Mouse (Mus musculus) heart, adult 11 months (tissue): ENCODE results near the gene Patz1.

Source experiments
- DNase-seq: peaks from one replicate; pipeline ENCODE4 v3.0.0; 2022

Gene Patz1

DNA sequence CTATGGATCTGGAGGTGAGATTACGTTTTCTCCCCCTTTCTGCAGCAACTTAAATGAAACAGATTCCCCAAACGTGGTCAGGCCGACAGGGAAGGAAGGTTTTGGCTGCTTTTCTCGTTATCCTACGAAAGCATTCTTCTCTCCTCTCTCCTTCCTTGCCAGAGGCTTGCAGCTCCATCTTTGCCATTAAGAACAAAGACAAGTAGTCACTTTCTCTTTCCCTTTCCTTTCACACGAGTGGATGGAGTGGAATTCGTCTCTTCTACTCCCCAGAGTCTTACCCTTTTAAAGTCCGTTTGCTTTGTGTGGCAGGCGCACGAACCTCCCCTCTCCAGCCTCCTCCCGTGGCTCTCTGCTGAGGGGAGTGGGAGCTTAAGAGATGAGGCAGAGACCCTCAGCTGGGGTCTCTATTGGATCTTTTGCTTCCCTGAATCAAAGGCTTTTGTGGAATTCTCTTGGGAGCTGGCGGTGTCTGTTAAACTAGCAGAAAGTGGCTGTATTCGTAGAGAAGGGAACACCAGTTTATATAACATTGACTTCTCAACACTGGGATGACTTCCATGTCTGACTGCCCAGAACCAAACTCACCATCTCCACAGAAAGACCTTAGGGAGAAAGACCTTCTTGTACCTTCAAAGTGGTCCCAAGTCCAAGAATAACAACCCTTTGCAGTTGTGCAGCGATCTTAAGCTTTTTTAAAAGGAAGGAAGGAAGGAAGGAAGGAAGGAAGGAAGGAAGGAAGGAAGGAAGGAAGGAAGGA lies 42.5 kb downstream of the Patz1 start:
- peak; percentile 93 for DNase-seq

- peak; percentile 100 for DNase-seq
Observed at GRCm38 (mm10) chr11:3331756-3332642, 43.3 kb downstream of the Patz1 start.

DNA sequence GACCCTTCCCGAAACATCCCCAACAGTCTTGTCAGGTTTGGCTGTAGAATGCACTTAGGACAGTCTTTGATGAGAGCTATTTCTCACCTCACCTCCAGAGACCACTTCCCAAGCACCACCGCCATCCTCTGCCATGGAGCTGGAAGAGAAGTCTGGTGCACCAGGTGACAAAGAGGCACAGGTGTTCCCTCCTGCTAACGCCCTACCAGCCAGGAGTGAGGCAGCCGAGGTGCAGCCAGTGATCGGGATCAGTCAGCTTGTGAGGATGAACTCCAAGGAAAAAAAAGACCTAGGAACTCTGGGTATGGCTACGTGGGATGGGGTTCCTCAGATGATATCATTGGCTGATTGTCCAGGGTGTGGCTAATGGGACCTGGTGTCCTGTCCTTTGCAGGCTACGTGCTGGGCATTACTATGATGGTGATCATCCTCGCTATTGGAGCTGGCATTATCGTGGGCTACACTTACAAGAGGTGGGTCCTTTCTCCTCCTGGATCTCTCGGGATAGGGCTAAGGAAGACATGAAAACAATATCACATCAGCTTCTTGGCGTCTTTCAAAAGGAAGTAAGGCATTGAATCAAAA lies 44.5 kb downstream of the Patz1 start:
- peak; percentile 93 for DNase-seq

- DNase-seq, result peak; percentile 92
Observed at GRCm38 (mm10) chr11:3334141-3334710, 45.6 kb downstream of the Patz1 start.

DNA sequence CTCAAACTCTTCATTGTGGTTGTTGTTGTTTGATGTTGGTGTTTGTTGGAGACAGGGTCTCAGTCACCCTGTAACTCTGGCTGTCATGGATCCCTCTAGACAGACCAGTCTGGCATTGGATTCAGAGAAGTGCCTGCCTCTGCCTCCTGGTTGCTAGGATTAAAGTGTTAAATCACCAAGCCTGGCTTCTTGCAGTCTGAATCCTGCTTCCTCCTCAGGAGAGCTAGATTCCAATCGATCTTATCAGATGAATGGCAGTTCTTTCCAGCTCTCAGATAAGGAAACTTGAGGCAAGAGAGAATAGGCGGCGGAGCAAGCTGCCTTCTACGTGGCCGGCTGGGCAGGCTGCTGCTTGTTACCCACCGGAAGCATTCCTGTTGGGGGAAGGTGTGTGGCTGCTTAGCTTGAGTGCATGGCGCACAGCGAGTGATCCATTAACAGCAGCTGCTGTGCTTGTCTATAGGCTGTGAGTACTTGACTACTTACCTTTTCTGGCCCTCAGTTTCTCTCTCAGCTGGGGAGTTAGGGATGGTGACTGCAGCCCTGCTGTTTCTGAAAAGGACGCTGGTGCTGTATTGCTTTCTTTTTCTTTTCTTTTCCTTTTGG lies 46.1 kb downstream of the Patz1 start:
- DNase-seq, result peak; percentile 92

GRCm38 (mm10) chr11:3335651-3336216 lies 47.1 kb downstream of the Patz1 start:
- peak; percentile 98 for DNase-seq

DNA sequence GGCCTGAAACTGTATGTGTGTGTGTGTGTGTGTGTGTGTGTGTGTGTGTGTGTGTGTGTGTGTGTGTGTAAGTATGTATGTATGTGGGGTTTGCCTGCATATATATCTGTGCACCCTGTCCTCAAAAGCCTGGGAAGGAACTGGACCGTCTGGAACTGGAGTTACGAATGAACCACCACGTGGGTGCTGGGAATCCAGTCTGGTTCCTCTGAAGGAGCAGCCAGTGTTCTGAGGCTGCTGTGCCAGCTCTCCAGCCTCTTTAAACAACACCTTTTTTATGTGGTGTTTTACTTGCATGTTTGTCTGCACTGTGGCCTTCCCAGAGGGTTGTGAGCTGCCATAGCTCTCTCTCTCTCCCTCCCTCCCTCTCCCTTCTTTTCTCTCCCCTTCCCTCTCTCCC lies 47.9 kb downstream of the Patz1 start:
- peak; percentile 71 for DNase-seq

- peak; percentile 98 for DNase-seq
Observed at GRCm38 (mm10) chr11:3337173-3337955, 48.7 kb downstream of the Patz1 start.

- DNase-seq, result no peak
Observed at GRCm38 (mm10) chr11:3337961-3338360, 49.3 kb downstream of the Patz1 start.

GRCm38 (mm10) chr11:3341476-3341875 lies 52.8 kb downstream of the Patz1 start:
- peak; percentile 90 for DNase-seq

DNA sequence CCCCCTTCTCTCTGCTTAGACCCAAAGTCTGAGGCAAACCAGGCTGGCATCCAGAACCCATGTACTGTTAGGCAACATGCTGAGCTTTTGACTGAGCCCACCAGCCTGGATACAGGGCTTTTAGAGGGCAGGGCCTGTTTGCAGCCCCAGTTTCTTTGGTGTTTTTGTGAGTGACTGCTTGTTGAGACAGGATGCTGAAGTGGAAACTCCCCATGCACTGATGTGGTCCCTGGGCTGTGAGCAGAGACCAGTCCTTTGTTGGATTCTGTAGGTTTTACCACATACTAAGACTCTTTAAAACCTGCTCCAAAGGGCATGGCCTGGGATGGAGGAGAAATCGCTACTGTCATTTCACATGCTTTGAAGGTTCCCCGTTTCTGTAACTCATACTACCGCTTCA lies 56.2 kb downstream of the Patz1 start:
- peak; percentile 91 for DNase-seq

GRCm38 (mm10) chr11:3346351-3346750 lies 57.7 kb downstream of the Patz1 start:
- DNase-seq, result peak; percentile 91

DNA sequence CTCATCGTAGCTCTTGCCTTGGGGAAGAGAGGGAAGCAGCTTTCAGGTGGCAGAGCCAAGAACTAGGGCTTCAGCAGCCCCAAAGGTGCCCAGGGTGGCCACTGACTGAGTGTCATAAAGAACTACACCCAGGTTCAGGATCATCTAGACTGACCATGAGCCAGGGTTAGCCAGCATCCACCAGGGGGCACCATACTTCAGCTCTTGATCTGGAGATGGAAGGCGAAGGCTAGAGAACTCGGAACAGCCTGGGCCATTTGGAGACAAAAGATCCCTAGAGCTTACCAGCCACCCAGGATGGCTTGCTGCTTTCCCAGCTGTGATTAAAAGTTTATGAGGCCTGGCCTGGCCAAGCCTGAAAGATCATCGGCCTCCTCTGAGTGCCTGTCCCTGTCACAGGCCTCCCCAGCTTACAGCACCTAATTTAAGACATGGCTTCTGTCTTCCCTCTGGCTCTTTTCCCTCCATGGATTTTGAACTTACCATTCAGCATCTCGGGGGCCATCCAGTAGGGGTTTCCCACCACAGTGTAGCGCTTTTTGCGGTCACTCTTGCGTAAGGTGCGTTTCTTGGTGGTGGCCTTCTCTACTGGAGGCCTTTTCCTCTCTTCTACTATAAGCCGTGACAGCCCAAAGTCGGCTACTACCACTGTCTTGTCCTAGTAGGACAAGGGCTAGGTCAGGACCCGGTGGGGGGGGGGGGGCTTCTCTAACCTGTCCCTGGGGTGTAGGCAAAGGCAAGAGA lies 58.6 kb downstream of the Patz1 start:
- peak; percentile 97 for DNase-seq

- peak; percentile 86 for DNase-seq
Observed at GRCm38 (mm10) chr11:3347835-3348195, 59.1 kb downstream of the Patz1 start.

DNA sequence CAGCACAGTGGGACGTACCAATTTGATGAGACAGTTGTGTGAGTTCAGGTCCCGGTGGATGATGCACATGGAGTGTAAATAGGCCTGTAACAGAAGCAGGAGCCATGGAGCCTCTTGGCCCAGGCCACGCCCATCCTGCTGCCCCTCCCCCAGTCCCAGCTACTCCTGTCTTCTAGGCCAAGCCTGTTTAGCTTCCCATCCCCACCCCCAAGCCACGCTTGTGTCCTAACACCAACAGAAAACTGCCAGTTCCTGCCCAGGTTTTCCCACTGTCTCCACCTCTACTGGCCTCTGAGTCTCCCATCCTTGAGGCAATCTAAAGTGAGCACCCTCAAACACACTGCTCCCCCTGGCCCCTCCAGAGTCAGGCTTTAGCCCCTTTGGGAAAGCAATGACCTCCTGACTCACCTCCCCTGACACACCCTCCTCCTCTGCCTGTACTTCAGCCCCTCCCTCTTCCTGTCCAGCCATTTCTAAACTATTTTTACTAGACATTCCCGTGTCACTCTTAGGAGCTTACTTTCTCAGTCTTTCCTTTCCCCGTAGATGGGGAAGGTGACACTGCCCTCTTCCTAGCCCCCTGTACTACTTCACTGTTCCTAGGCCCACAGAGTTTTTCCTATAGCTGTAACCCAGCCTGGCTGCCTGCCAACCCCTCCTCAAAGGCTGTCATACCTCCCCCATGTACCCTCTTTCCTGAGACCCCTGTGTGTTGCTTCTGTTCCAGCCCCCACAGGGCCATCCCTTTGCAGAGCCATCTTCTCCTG lies 60.1 kb downstream of the Patz1 start:
- peak; percentile 96 for DNase-seq

DNA sequence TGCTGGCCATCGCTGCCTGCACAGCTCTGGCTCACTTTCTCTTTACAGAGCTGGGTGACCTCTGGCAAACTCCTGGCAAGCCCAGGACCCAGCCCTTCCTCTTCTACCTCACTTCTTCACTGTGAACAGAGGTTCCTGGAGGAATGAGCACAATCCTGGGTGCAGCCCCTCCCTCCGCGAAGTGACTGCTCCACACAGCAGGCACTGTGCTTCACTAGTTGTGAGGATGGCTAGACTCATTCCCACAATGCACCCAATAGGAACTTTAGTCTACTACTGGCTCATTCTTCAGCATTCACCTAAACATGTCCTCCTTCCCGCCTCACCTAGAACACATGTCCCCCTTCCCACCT lies 60.6 kb downstream of the Patz1 start:
- peak; percentile 88 for DNase-seq

DNA sequence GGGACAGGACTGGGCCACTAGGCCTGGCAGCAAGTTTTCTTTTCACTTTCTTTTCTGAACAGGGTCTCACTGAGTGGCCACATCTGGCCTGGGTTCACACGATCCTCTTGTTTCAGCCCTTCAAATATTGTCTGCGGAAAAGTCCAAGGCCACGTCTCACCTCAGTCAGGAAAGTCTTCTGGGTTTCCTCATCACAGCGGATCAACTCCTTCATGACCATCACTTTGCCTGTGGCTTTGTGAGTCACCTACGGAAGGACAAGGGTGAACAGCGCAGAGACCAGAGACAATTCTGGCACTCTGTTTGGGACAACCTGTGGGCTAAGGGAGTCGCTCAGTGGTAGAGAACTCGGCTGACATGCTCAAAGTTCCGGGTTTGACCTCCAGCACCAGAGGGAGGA lies 63.5 kb downstream of the Patz1 start:
- no peak for DNase-seq

- DNase-seq, result peak; percentile 90
Observed at GRCm38 (mm10) chr11:3352990-3353585, 64.4 kb downstream of the Patz1 start.
